Mouse (Mus musculus) ovary, postnatal 10 days (tissue): ENCODE results near the gene Ece1.

ENCODE experiments used
- DNase-seq: peaks from one replicate; pipeline ENCODE4 v3.0.0; 2022; ENCODE audit warnings: low spot score

Ece1 gene

DNA sequence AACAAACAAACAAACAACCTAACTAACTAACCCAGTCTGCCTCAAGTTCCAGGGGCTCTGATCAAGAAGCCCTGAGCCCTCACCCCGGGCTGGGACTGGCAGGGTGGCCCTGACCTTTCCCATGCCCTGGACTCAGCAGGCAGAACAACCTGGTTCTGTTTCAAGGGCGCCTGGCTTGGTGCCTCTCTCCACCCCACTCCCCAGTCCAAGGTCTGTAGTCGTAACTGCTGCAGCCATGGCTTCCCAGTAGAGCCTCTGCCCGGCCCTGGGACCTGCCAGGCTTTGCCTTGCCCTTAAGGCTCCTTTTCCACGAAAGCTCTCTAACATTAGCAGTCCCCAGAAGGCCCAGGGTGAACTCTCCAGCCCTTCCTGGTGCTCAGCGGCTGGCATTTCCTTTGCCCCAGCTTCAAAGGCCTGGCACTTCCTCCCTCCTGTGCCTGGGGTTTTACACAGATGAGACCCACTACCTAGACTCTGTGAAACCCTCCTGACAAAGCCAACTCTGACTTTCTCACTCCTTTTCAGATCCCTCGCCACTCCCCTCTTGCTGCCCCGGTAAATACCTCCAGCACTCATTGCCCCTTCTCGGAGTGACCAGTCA, 6.2 kb upstream of the Ece1 start:
- no peak for DNase-seq

DNA sequence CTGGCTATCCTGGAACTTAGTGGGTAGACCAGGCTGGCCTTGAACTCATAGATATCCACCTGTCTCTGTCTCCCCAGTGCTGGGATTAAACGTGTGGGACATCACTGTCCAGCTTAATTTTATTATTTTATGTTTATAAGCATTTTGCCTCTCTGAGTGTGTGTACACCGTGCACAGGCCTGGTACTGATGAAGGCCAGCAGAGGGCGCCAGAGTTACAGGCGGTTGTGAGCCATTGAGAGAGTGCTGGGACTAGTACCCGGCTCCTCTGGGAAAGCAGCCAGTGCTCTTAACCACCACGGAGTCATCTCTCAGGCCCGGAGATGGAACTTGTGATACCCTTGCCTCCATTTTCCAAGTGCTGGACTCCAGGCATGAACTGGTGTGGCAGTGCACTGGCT, 4.9 kb upstream of the Ece1 start:
- DNase-seq: no peak

DNA sequence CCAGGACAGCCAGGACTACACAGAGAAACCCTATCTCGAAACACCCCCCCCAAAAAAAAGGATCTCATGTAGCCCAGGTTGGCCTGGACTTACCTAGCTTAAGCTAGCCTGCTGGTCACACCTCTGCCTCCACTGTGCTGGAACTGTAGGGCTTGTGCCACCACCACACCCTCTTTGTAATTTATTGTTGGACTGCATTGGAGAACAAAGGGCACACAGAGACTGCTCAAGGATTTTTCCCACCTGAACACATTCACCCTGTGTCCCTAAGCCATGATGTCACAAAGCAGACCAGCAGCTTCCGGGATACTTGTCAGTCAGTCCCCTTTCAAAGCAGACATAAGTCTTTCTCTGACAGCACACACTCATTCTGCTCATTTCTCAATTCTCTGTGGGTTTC, 3.7 kb upstream of the Ece1 start:
- no peak for DNase-seq

DNA sequence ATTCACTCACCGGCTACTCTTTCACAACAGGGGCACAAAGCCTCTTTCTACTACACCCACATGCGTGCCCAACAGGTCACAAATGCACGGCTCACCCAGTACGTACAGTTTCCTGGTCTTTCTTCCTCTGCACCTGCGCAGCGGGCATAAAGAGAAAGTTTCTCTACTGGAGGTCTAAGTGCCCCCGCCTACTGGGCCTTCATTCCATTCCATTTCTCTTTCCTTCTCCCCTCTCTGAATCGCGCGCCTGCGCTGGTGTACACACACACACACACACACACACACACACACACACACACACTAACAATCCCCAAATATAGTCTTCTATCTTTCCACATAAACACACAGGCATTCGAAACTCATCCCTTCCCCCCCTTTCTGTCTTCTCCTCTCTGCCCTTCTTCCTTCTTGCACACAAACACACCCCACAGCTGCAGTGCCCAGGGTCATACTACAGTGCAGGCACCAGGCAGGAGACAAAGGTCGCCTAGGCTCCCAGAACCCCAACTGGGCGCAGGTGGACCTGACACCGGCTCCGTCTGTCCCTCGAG, 501 bp upstream of the Ece1 start:
- no peak for DNase-seq

DNA sequence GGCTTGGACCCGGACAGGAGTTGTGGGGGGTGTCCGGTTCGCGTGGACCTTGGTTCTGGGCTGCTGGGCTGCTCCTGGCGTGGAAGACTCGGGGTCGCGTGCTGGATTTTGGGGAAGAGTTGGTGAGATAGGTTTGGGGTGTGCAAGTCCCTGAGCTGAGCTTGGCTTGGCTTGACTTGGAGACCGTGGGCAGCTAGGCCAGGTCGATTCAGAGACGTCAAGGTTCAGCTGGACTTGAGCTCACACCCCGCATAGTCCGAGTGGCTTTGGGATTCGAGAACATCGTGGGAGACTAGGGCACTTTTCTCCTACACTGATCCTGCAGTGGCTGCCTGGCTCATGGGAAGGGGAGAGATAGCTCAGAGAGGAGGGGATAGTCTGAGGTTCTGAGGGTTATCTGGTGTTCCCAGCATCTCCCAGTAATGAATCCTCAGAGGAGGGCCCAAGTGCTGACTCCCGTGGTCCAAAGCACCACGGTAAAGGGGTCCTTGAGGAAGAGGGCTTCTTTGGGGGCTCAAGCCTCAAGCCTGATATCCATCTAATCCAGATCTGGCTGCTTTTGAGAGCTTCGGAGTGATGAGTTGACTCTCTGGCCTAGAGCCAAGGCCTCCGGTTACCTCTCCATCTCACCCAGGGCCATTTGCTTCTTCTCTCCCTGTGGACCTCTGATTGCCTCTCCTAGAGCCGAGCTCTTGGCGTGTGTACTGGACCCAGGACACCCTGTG, 641 bp downstream of the Ece1 start:
- DNase-seq: no peak

DNA sequence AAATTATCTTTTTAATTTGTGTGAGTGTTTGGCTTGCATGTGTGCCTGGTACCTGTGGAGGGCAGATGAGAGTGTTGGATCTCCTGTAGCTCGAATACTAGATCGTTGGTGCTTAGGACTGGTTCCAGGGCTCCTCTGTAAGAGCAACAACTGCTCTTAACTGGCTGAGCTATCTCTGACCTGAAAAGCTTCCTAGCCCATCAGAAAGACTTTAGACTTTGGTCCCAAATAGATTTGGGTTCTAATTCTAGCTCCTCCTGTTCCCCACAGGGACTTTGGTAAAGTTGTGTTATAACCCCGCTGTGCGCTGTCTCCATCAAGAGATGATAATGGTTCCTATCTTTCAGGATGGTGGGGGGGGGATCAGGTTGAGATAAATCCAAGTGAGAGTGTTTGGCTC, 2.0 kb downstream of the Ece1 start:
- no peak for DNase-seq

DNA sequence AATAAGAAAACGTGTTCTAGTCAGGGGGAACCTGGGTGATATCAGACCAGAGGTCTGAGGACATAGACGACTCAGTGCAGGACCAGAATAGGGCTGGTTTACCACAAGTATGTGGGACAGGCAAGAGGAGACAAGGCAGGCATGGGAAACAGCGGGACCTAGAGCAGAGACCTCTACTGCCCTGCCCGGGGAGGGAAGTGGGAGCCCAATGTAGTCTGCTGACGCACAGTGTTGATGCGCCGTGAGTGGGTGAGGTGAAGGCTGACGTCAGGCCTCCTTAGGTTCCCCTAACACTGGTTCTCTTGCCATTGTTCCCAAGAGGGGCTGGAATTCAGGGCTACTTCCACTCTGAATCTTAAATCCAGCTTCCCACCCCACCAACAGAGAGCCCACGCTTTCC, 2.7 kb downstream of the Ece1 start:
- no peak for DNase-seq

DNA sequence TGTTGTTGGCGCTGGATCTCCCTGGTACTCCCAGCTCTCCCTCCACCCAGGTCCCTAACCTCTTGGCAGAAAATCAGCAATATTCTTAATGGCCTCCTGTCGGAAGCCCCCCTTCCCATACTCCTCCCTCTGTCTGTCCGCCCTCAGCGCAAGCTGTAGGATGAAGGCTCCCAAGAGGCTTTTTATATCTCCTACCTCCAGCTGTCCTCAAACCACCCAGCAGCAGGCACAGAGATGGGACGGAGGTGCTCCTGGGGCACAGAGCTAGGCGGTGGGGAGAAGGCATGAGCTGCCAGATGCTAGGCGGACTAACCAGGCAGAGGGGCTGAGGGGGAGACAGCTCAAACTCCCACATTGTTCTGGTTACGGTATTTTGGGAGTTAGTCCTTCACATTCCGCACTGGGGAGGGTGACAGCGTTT, 3.2 kb downstream of the Ece1 start:
- DNase-seq: no peak

DNA sequence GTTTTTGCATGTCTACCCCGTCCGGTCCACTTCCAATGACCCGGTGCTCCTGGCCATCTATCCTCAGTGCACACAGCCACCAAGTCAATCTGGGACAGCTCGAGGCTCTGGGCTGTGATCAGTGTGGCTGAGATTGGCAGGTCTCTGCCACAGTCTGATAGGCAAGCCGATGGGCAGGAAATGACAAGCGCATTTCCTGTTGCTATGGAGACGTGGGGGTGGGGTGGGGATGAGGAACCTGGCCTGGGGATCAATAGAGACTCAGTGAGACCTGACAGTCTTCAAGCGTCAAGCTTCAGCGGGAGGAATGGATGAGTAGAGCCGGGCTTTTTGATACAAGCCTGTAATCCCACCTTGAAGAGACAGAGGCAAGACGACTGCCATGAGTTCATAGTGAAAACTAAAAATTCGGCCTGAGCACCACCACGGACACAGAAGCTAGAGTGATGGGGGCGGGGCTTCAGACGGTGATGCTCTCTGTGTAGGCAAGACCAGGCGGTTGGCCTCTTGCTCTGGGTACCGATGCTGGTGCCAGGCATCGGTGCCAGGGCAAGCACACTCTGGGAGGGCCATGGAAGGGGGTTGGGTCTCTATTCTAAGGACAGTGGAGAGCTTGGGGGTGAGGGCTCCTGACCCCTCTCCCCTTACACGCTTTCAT, 4.3 kb downstream of the Ece1 start:
- DNase-seq: no peak

DNA sequence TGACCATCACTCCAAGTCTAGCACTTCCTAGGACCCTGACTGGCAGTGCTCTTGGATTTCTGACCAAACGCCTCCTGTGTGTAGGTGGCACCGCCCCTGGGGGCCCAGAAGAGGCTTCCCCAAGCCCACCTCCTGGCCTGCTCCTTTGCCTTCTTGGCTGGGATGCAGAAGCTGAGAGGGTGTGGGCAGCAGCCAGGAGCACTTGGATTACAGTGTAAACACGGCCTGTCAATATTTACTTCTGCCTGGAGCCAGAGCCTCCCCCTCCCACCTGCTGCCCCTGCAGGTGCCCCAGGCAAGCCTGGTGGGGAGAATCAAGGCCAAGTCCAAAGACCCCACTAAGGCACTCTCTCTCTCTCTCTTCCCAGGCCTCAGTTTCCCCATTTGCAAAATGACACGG, 5.2 kb downstream of the Ece1 start:
- DNase-seq: no peak

DNA sequence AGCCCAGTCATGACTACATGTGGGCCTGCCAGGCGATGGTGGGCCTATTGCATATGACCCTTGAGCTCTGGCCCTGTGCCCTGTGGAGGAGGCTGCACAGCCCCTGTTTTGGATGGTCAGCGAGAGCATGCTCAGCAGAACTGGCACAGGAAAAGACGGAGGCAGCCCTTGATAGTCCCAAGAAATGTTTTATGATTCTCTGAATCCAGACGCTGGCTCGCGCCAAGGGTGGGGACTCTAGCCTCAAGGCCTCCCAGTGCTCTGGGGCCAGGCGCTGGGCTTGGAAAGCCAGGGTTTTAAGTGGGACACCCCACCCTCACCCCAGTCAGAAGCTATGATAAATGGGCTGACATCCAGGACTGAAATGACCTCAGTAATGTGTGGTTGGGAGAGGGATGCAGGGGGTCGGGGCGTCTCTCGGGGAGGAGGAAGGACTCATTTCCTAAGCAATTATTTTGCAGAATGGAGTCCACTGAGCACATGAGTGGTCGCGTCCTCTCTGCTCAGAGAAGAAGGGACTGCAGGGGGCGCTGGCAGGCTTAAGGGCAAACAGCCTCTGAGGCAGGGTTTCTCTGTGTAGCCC, 5.7 kb downstream of the Ece1 start:
- peak; percentile 40 for DNase-seq

DNA sequence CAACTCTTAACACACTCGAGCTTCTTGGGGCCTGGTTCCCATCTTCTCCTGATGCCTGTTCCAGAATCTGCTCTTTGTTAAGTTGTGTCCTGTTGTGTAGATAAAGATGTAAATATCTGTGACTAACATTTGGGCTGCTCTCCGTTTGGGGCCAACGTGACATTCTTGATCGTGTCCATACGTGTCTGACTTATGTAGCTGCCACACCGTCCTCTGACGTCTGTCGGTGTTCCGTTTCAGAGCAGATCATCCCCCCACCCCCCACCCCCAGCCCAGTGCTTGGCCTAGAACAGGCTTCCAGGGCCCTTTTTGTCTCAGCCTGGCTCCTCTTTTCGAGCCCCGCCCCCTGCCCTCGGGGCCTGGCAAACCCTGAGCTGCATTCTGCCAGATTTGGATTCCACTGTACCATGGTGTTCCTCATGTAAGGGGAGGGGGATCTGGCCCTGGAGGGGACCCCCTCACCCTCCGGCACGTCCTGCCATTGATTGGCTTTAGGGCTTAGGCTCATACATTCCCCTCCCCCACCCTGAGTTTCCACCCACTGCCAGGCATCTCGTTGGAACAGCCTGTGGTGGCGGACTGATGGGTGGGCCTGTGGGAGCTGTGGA, 7.7 kb downstream of the Ece1 start:
- no peak for DNase-seq

DNA sequence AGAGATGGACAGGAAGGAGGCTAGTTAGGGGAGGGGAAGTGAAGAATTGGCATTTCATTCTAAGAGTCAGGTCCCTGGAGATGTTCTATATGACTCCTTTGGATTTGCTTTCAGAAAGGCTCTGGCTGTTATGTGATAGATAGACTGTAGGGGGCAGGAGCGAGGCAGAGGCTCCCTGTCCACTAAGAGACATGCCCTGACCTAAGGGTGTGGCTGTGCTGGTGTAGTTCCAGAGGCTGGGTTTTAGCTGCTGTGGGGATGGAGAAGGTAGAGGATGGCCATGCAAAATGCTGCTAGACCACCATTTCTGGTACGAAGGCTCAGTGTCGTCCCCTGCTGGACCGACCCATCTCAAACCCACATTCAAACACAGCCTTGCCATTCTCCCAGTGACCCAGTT, 8.9 kb downstream of the Ece1 start:
- DNase-seq: no peak

DNA sequence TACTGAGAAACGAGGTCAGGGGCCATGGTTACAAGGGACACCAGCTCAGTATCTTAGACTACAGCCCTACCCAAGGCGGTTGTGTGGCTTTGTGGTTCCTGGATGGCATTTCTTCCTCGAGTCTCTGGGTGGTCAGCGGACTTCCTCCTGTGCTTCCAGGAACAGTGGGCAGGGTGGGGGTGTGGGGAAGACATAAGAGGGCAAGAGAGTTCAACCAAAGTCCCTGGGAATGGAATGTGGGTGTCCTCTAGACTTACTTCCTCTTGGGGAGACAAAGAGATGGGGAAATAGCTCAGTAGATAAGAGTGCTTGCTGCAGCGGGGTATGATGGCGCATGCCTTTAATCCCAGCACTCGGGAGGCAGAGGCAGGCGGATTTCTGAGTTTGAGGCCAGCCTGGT, 9.4 kb downstream of the Ece1 start:
- no peak for DNase-seq

DNA sequence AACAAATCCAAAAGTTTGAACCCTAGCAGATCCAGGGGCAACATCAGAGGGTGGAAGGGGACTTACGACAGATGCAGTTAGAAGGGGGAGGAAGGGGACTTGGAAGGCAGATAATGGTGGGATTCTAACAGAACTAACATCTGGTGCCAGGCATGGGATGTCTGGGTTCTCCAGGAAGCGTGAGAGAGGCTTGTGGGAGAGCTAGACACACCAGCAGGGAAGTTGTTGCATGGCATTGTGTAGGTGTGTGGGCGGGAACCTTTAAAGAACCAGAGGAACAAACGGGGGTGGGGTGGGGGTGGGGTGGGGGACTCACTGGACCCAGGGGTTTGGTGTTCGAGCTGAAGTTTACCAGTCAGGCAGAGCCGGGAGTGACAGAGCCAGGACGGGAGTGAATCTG, 12.3 kb downstream of the Ece1 start:
- no peak for DNase-seq

DNA sequence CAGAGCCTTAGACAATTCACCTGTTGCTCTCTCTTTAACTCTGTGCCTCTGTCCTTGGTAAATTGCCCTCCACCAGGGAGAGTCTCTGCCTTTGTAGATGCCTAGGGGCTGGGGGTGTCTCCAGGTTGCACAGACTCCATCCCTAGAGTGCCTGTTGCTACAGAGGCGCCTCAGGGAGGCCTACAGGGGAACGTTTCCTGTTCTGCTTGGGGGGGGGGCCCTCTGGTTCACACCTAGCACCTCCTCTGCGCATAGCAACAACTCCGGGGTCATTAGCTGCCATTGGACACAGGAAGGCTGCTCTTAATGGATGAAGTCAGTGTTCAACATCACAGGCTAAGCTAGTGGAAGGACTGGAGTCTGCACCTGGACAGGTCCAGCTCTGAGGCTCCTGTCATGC, 12.8 kb downstream of the Ece1 start:
- no peak for DNase-seq

DNA sequence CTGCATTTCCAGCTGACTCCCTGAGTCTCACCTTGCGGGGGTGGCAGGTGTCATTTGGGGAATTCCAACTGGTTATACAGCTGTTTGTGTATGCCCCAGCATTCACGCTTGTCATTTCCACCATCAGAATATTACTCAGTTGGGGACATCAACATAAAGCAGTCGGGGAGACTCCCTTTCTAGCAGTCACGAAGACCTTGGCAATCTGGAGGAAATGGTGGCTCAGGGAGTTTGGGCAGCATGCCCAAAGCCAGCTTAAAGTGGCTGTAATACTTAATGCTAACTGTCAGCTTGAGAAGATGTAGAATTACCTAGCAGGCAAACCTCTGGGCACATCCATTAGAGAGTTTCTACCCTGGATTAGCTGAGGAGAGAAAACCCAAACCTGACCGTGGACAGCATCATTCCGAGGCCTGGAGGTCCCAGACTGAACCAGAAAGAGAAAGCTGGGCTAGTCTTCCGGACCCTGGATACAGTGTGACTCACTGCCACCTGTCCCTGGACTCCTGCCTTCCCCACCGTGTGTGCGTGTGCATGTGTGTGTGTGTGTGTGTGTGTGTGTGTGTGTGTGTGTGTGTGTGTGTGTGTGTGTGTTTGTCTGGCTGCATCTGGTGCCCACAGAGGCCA, 13.5 kb downstream of the Ece1 start:
- DNase-seq: no peak

DNA sequence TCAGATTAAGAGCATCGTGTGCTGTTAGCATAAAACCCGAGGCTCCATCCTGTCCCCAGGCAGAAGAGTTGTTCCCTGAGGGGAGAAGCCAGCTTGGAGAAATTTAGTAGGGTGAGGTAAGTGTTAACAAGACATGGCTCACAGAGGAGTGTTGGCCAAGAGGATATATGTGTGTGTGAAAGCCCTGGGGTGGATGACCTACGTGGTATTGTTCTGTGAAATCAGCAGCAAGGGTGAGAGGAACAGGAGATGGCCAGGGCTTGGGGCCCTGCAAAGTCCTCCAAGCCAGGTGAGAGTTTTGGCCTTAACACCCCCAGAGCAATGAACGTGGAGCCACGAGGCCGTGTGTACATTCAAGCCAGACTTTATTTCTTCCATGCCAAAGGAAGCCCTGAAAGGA, 14.8 kb downstream of the Ece1 start:
- DNase-seq: no peak

DNA sequence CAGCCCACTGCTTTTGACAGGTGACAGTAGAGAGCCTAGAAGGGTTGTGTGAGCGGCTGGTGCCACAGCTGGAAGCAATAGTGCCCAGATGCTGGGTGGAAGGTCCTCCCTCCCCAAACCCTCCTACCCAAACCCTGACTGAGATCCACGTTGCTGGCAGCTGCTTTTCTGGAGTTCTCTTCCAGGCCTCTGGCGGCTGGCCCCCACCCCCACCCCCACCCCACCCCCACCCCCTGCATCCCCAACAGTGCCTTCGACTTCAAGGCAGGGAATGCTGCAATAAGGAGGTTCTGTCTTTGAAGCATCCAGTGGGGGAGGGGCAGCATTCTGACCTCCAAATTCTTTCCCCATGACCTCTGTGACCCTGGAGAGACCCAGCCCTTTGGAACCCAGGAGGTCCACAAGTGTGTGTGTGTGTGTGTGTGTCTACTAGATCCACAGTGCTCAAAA, 15.4 kb downstream of the Ece1 start:
- DNase-seq: no peak

DNA sequence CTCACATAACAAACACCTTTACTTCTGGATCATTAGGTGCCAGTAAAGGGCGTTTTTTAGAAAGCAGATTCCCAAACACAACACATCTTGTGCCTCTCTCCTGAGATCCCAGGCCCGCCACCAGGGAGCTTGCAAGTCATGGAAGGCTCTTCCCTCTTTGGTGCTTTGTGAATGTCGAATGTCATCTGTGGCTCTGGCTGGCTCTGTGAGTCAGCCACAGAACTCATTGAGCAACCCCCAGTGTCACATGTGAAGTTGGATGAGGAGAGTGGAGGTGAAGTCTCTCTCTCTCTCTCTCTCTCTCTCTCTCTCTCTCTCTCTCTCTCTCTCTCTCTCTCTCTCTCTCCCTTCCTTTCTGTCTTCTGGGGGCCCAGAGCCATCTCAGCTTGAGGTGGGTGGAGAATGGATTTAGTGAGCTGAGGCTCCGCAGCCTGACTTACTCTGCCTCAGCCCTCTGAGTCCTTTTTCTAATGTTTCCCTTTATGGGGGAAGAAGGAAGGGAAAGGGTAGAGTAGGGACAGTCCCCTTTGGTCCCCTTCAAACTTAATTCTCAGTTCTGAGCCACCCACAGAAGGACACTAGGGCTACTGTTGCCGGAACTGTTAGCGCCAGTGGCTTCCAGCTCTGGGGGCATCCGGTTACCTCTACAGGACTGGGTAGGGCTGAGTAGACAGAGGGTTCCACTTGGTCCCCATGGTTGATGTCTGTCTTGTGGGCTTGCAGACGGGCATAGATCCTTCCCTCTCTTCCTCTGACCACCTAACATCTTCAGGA, 17.5 kb downstream of the Ece1 start:
- DNase-seq: no peak

DNA sequence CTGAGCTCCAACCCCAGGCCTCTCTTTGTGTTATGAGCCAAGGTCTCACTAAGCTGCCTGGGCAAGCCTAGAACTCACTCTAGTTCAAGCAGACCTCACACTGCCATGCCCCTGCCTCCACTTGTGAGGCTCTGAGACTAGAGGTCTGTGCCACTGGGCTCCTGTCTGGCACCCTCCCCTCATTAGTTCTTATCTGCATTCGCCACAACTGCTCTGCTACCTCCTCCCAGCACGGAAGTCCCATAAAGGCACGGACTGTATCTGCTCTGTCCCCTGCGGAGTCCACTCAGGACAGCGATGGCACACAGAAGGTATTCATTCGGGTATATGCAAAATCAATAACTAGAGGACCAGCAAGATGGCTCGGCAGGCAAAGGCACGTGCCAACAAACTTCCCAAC, 19.4 kb downstream of the Ece1 start:
- no peak for DNase-seq
